Mouse (Mus musculus) c-Kit-positive CD71-positive TER-119-positive erythroid progenitor cells, embryonic 14.5 days (primary cell): ENCODE results near the gene Rab8b.
"Not testable (repeated sequence)": the region's sequence is repeated elsewhere in the genome, so short reads cannot be mapped to it uniquely, and the experiment has no call there.

Experiments used
- DNase-seq: peaks from one replicate; pipeline ENCODE4 v3.0.0-alpha.2; 2013; ENCODE audit warnings: low spot score

Gene Rab8b

DNA sequence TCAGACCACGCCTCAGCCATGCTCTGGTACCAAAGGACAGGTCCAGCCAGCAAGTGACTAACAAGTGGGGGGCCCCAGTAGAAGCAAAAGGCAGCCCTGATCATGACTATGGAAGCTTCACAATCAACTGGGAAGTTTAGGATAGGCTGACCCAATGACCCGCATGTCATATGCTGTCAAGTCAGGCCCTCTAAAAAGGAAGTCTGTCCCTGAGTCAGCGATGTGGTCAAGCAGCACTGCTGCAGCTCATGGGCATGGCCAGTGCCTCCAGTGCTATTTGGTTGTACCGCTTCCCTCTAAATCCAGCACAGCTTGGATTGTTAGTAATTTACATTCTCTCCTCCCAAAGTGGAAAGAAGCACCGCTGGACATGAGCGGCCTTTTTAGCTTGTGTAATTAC lies 32.7 kb downstream of the Rab8b start:
- no peak for DNase-seq

DNA sequence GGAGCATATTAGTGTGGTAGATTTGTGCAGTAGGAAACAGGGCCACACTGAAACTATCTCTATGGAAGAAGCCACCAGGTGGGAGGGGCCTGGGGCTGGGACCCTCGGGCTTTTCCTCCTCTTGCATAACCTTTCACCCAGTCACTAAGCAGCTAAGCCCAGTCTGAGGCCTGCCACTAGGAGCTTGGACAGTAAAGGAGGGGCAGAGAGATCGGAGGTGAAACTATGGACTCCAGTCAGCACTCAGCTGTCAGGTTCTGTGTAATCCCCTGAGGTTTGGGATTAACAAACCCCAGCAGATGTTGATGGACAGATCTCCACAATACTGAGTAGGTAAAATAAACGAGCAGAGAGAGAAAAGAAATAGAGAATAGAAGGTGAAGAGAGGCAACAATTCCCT lies 33.1 kb downstream of the Rab8b start:
- DNase-seq = no peak

DNA sequence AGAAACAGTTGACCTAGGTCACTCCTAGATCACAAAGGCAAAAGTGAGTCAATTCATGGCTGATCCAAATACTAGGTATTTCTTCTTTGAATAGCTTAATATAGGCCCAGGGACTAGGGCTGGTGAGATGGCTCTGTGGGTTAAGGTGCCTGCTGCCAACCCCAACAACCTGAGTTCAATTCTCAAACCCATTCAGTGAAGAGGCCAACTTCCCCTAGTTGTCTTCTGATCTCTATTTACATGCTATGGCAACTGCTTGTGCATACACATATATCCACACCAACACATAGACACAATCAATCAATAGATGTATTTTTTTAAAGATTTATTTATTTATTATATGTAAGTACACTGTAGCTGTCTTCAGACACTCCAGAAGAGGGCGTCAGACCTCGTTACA lies 34.9 kb downstream of the Rab8b start:
- no peak for DNase-seq

DNA sequence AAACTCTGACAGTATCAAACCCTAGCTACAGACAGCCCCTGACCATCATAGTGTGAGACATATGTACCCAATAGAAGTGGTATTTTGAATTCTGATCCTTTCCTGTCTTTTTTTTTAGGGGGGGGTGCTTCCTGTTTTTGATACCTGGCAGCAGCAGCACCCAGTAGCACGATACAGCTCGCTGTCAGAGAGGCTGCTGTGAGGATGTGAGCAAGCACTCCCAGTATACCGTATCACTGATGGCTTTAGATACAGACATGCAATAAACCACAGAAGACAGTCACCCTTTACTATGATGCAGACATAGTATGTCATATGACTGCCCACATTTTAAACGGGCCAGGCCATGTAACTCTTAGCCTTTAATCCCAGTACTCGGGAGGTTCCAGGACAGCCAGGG lies 36.0 kb downstream of the Rab8b start:
- no peak for DNase-seq

DNA sequence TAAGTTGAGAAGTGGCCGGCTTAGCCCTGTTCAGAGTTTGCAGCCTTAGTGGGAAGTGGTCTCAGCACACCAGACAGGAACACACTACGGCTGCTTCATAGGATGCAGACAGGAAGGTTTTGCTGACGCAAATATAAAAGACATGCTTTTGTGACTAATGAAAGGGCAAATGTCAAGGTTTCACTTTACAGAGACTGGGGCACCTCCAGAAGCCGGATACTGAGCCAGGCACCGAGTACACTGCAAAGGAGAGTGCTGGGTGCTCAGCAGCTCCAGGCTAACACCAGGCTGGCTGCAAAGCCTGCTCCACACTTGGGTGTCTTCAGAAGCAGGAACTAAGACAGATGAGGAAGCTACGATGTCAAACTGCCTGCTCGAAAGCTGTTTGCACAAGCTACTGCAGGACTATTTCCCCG lies 37.1 kb downstream of the Rab8b start:
- DNase-seq = no peak

DNA sequence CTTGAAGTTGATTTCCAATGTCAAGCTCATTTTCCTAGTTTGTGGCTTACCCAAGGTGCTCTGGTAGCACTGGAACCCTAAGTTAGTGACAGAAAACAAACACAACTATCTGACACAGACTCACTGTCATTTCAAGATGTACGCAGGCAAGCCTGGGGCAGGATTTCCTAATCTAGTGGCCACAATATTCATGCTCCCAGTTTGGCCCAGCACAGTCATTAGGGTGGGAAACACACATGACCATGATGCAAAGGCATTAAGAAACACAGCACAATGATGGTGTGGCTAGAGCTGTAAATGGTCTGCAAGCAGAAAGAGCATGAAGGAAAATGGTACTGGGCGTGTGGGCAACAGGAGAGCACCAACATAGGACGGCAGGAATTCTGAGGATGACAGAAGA lies 37.6 kb downstream of the Rab8b start:
- DNase-seq = no peak

DNA sequence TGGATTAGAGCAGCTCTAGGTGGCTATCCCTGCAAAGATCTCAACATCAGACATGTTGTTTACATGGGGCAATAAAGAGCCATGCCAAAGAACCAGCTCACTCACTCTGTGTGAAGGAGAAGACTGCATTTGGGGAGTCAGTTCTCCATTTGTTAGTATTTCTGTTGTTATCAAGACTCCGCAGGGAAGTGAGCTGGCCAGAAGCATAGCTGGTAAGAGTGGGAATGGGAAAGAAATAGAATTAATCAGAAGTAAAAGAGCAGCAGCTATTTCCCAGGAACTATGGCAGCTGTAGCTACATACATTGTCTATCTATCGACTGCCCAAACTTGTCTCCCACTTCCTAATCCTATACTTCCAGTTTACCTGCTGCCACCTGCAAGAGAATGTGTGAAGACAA lies 38.7 kb downstream of the Rab8b start:
- no peak for DNase-seq

DNA sequence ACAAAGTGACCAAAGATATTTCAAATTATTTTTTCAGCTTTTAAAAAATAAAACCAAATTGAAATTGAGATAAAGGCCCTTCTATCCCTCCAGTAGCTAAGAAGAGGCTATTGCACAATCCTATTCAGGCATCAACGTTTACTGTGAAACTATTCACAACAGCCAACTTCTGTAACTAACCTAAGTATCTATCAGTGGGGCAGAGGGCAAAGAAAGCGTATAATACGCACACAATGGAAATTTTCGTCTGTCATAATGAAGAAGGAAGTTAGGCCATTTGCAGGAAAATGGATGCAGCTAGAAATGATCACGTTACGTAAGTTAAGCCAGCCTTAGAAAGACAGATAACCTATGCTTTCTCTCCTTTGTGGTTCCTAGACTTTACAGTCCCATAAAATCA lies 40.0 kb downstream of the Rab8b start:
- no peak for DNase-seq

DNA sequence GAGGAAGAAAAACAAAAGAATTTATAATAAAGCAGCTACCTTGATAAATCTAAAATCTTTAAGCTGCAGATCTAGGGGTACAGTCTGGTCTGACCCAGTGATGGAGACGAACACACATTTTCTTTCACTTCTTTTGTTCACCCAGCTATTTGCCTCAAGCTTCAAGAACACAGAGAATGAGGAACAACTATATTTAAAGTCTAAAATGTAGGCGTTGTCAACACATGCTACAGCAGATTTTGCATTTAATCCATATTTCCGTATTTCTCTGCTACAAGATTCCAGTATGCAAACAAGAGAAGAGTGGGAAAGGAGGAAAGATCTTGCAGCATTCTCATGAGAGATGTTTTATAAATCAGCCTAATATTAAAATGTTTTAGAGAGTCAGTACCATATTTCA lies 40.6 kb downstream of the Rab8b start:
- DNase-seq = no peak

DNA sequence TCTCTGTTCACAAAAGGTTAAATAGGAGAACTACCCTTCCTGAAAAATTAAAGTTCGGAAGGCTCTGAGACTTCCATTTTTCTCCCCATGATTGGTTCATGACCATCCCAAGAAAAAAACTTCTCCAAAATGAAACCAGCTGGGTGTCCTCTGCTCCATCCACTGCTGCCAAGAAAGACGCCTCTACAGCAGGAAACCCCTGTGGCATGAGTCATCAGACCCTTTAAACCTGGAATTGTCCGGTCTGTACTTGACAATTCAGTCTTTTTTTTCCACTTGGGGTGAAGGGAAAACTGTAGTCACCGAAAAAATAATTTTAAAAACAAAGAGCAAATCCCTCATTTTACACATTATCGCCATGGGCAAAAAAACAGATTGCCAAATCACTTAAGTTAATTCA lies 42.9 kb downstream of the Rab8b start:
- no peak for DNase-seq

DNA sequence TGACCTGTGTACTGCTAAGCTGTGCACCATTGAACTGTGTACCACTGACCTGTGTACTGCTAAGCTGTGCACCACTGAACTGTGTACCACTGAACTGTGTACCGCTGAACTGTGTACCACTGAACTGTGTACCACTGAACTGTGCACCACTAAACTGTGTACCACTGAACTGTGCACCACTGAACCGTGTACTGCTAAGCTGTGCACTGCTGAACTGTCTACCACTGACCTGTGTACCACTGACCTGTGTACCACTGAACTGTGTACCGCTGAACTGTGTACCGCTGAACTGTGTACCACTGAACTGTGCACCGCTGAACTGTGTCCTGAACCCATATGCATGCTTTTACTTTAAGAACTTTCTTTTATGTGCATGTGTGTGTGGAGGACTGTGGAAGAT lies 45.2 kb downstream of the Rab8b start:
- no peak for DNase-seq

DNA sequence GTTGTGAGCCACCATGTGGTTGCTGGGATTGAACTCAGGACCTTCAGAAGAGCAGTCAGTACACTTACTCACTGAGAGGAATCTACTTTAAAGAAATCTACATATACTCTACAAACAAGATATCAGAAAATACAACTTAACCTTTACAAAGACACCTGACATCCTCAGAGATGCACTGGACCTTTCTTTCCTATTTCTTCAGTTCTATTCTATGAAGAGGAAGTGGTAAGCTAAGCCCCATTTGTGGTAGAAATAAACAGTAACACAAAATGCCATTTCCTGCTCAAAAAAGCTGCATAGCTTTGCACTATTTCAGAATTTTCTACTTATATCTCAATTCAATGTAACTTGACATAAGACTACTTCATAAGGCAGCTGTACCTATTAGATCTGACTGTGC lies 46.0 kb downstream of the Rab8b start:
- DNase-seq = no peak

DNA sequence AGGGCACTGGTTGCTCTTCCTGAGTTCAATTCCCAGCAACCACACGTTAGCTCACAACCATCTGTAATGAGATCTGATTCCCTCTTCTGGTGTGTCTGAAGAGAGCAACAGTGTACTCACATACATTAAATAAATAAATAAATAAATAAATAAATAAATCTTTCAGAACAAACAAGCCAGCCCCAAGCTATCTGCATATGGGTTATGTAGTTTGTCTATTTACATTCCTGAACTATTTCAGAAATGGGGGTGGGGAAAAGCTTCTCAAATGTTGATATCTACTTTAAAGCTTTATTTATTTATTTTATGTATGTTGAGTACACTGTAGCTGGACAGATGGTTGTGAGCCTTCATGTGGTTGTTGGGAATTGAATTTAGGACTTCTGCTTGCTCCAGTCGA lies 46.5 kb downstream of the Rab8b start:
- DNase-seq = not testable (repeated sequence)

DNA sequence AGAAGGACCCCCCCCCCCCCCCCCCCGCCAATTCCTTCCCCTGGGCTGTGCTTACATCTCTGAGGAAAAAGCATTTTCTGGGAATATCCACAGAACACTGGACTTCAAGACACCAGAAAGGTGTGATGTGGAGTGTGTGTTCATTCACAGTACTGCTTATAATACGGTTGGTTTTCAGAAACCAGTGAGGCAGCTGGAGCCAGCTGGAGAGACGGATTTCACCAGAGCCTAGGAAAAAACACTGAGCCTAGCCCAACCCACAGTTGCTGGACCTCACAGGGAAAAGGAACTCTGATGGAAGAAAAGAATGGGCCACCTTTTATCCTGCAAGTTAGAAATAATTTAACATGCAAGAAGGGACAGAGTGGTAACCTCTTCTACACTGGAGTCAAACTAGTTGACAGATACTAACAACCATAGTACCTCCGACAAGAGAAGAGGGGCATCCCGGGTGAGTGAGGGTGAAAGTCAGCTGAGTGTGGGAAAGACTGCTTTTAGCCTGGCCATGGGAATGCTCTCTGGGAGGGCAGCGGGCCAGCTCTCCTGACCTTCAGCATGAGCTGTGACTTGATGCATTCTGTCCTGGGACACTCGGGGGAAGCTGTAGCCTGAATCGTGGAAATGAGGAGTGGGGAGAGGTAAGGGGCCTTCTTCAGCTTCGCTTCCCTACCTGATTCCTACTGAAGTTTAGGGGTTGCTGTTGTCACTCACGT lies 47.3 kb downstream of the Rab8b start:
- no peak for DNase-seq

DNA sequence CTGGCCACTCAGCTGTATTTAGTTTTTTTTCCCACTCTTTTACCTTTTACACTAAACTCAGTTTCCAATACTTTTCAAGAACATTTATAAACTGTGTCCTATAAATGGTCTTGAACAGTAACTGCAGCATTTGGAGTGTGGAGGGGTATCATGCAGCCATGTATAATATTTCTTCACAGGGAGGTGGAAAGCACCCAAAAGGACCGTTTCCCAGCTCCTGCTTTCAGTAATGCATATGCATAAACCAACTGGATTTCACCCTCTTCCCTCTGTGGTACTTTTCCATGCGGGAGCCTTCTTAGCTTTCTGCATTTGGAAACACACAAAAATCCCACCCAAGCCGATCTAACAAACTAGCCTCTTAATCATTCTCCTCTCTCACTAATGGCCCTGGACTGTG lies 54.8 kb downstream of the Rab8b start:
- DNase-seq = no peak

DNA sequence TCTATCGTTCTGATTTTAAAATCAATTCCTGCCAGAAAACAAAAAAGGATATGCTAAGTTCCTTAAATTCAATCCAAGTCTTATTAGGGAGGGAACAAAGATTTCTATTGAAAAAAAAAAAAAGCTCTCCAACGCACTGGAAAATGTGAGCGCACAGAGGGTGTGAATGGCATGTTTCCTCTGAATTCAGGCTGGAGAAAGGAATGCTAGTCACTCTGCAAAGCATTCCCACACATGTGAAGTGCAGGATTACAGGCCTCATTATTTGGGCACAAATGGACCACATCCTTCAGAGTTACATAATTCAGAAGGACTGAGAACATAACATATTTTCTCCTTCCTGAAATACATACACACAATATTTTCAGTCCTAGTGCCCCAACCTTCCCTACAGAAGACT lies 56.0 kb downstream of the Rab8b start:
- DNase-seq = no peak

DNA sequence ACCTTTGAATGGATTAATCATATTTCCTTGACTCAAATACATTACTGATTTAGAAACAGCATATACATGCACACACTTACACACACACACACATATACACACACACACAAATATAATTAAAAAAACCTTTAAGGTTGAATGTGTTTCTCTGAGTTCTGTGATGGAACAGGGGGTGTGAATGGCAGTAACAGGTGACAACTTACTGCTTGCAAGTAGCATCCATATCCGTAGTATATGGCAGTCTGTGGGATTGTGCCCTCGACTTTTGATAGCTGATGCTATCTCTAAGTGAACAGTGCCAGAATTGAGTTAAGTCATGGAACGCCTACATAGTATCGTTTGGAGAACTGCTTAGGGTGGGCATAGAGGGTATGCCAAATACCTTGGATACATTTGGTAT lies 57.3 kb downstream of the Rab8b start:
- DNase-seq = no peak

DNA sequence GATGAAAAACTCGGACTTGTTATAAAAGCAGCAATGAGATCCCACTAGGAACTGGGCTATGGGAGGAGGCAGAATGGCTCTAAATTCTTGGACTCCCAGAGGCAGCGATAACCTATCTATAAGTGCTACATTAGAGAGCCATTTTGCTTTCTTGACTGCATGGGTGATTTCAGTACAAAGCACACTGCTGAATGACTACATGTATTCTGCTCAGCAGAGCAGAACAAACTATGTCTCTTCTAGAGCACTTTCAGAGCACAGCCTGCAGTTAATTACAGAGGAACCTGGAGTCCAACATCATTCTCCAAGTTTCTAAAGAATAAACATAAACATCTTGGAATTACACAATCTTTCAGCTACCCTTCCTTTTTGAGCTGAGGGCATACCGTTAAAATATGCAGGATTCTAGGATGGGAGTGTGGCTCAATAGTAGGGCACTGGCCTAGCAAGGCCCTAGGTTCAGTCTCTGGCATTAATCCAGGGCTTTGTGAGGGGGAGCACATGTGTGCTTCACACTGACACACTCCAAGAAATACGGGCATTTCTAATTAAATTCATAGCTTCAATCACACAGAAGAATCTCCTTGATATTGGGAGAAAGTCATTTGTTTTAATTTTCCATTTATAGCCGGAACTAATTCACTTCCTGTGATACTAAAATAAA lies 58.3 kb downstream of the Rab8b start:
- no peak for DNase-seq

DNA sequence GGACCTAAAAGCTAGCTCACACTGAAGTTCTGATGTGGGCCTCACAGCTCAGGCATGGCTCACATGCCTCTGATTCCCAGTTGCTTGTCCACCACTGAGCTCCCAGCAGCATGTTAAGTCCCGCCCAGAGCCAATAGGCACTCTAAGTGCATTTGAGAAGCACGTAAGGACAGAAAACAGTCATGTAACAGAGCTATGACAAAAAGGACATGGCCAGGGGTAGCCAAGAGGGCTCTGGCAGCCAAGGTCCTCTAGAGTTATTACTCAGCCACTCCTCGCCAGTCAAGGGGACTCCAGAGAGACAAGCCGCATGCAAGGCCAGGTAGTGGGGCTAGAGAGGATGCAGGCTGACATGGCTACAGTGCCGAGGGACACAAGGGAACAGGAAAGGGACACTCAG lies 60.0 kb downstream of the Rab8b start:
- DNase-seq = no peak

DNA sequence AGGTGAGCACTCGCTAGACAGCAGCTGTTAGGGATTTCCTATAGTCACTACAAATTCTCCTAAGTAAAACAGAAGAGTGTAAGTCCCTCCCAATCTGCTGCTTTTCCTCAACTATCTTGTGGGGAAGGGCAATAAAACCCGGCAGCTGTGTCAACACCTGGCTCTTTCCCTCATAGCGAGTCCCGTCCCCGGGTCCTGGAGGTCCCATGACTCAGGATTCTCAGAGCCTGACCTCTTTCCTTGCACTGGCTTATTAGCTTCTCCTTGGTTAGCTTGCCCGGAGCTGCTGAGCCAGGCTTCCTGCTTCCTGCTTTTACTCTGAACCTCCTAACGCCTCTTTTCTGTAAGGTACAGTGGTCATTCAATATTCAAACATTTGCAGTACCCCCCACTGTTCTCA lies 63.6 kb downstream of the Rab8b start:
- DNase-seq = no peak

DNA sequence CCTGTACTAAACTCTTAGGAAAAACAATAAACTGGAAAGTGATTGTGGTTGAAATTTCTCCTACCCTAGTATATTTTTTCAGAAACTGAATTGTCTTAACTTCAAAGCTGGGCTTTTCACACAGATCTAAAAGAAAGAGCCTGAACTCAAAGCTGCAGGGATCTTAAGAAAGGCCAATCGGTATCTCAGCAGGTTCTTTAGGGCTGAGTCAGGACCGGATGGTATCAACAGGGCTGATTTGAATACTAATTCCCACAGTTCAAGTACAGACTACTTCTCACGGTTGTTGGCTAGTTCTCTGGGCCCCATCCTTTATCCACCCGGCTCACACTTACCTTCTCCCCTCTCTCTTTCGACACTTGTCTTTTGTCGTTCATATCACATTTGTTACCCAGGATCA lies 66.9 kb downstream of the Rab8b start:
- no peak for DNase-seq

DNA sequence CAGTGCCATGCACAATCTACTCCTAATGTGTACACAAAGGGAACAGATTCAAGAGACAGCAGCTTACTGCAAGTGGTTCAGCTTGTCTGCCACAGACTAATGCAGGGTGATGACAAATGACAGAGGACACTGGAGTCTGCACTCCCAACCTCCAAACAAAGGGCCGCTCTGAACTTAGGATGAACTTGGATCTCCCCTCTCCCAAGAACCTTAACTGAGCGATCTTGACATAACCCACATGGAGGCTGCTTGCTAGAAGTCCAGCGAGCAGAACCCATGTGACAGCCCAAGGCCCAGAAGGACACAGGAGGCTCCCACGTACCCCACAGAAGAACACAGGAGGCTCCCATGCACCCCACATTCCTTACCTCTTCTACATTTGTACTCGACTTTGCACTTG lies 68.5 kb downstream of the Rab8b start:
- no peak for DNase-seq

DNA sequence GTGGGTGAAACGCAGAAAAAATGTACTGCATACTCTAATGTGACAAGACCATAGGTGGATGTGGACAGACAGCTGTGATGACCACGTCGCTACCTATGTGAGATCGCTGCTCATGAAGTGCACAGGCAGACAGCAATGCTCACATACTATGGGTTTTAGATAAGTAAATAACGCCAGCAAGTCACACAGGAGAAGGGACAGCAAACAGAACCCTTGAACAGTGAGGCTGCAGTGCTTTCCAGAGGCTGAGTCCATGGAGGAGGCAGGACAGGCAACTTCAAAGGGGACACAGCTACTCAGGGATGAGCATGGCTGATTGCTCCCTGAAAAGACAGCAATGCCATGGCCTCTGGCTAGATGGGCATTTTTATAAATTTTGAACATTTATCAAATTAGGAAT lies 72.7 kb downstream of the Rab8b start:
- DNase-seq = no peak

DNA sequence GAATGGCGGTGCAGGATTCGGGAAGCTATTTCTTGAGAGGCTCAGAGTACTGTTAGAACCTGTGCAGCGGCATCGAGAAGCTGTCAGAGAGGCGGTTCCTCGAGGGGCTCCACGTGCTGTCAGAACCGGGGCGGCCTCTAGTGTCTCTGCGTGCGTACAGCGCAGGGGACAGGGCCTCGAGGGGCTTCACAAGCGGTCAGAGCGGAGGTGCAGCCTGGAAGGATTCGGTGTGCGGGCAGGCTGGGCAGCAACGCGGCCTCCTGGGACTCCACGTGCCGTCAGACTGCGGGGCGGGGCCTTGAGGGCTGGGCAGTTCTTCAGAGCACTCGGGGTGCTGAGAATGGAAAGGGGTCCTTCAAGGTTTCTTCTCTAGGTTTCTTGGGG lies 84.4 kb downstream of the Rab8b start:
- no peak for DNase-seq
